Mouse (Mus musculus) CH12.LX (cell line): ENCODE results near the gene Kcng3. TPM values are rescaled to one million over a fixed set of nuclear protein-coding genes. Genes with fewer than 3 reads are reported as not detected.

ENCODE experiments used
- DNase-seq: peaks from one replicate; pipeline ENCODE4 v3.0.0-alpha.2; 2013; ENCODE audit errors: extremely low read depth
- H3K27ac ChIP-seq: 2 replicates; pipeline ENCODE4 v1.5.1; 2012; ENCODE audit warnings: low read depth, mild to moderate bottlenecking, control low read depth, moderate library complexity; ENCODE audit not compliant: insufficient read depth
- H3K27me3 ChIP-seq: replicated peaks from 2 replicates; pipeline ENCODE3; 2012; ENCODE audit warnings: inconsistent platforms
- H3K36me3 ChIP-seq, 2 experiments: replicated peaks in 1 of 2; 2 replicates each; pipeline versions ENCODE3 to v1.6.1; 2012; ENCODE audit warnings: inconsistent platforms in 1 of 2, low read length in 1 of 2, mild to moderate bottlenecking in 1 of 2, mixed read lengths in 1 of 2, moderate library complexity in 1 of 2; ENCODE audit not compliant: control insufficient read depth in 1 of 2, insufficient read depth in 1 of 2
- H3K4me1 ChIP-seq, 2 experiments: 2 replicates each; pipeline ENCODE4 v1.6.1; 2012; ENCODE audit warnings: inconsistent platforms in 1 of 2, moderate library complexity in 1 of 2; ENCODE audit not compliant: insufficient read depth in 2 of 2, control insufficient read depth in 1 of 2
- H3K4me2 ChIP-seq: 2 replicates; pipeline ENCODE4 v1.6.1; 2012; ENCODE audit warnings: low read depth, mild to moderate bottlenecking, control low read depth; ENCODE audit not compliant: poor library complexity, insufficient read depth, severe bottlenecking
- H3K4me3 ChIP-seq, 3 experiments: fragments of 150-350 bp in 1 of 3; sonication (generic) in 1 of 3; replicated peaks in 1 of 3; 2 replicates each; pipeline versions ENCODE3 to v1.5.1; 2011 to 2012; ENCODE audit warnings: low read depth in 2 of 3, low read length in 2 of 3, mild to moderate bottlenecking in 2 of 3, moderate library complexity in 2 of 3, control low read depth in 1 of 3, improper control_type of control experiment in 1 of 3, inconsistent platforms in 1 of 3, mixed read lengths in 1 of 3; ENCODE audit not compliant: poor library complexity in 1 of 3
- H3K79me2 ChIP-seq: replicated peaks from 2 replicates; pipeline ENCODE4 v1.6.1; 2012; ENCODE audit warnings: mild to moderate bottlenecking, moderate library complexity; ENCODE audit not compliant: control insufficient read depth, poor library complexity, insufficient read depth, severe bottlenecking; ENCODE audit errors: extremely low read depth
- H3K9ac ChIP-seq: 2 replicates; pipeline ENCODE4 v1.6.1; 2012; ENCODE audit warnings: low read depth, mild to moderate bottlenecking, control low read depth, moderate library complexity; ENCODE audit not compliant: insufficient read depth
- H3K9me3 ChIP-seq: replicated peaks from 2 replicates; pipeline ENCODE3; 2012; ENCODE audit warnings: low read length, inconsistent platforms, mixed read lengths
- BHLHE40 ChIP-seq: IDR thresholded peaks from 2 replicates; pipeline ENCODE4 v1.6.1; 2011; ENCODE audit warnings: mild to moderate bottlenecking, low read depth, low read length, improper control_type of control experiment
- CHD1 ChIP-seq: IDR thresholded peaks from 2 replicates; pipeline ENCODE4 v1.6.1; 2012; ENCODE audit warnings: low read depth, low read length, improper control_type of control experiment, inconsistent platforms
- CHD2 ChIP-seq: IDR thresholded peaks from 2 replicates; pipeline ENCODE4 v1.6.1; 2011; ENCODE audit warnings: low read length, improper control_type of control experiment
- CTCF ChIP-seq, 2 experiments: IDR thresholded peaks in 1 of 2; conservative IDR thresholded peaks in 1 of 2; 2 replicates each; pipeline ENCODE4 v1.5.1; 2011 to 2012; ENCODE audit warnings: low read depth in 2 of 2, low read length in 2 of 2, improper control_type of control experiment in 1 of 2, inconsistent platforms in 1 of 2, mild to moderate bottlenecking in 1 of 2, moderate library complexity in 1 of 2
- E2F4 ChIP-seq: IDR thresholded peaks from 2 replicates; pipeline ENCODE4 v1.6.1; 2011; ENCODE audit warnings: low read depth, low read length, improper control_type of control experiment; ENCODE audit not compliant: insufficient replicate concordance
- ELF1 ChIP-seq: IDR thresholded peaks from 2 replicates; pipeline ENCODE4 v1.6.1; 2014; ENCODE audit warnings: low read depth, mild to moderate bottlenecking, inconsistent platforms, low read length, improper control_type of control experiment
- EP300 ChIP-seq: IDR thresholded peaks from 2 replicates; pipeline ENCODE4 v1.6.1; 2011; ENCODE audit warnings: low read length, improper control_type of control experiment
- ETS1 ChIP-seq: conservative IDR thresholded peaks from 2 replicates; pipeline ENCODE4 v1.6.1; 2012; ENCODE audit warnings: low read depth, mild to moderate bottlenecking, inconsistent platforms, low read length, improper control_type of control experiment, moderate library complexity
- GABPA ChIP-seq: IDR thresholded peaks from 2 replicates; pipeline ENCODE4 v1.6.1; 2012; ENCODE audit warnings: low read depth, low read length, improper control_type of control experiment, inconsistent platforms; ENCODE audit not compliant: insufficient replicate concordance
- HCFC1 ChIP-seq: IDR thresholded peaks from 2 replicates; pipeline ENCODE4 v1.6.1; 2012; ENCODE audit warnings: low read depth, mild to moderate bottlenecking, inconsistent platforms, low read length, improper control_type of control experiment
- IRF4 ChIP-seq: IDR thresholded peaks from 2 replicates; pipeline ENCODE4 v1.6.1; 2014; ENCODE audit warnings: low read depth, mild to moderate bottlenecking, inconsistent platforms, low read length, improper control_type of control experiment
- JUN ChIP-seq: IDR thresholded peaks from 2 replicates; pipeline ENCODE4 v1.6.1; 2011; ENCODE audit warnings: low read depth, mild to moderate bottlenecking, low read length, improper control_type of control experiment, moderate library complexity; ENCODE audit not compliant: insufficient read depth
- JUND ChIP-seq: conservative IDR thresholded peaks from 2 replicates; pipeline ENCODE4 v1.6.1; 2011; ENCODE audit warnings: low read depth, low read length, improper control_type of control experiment
- KAT2A ChIP-seq: IDR thresholded peaks from 2 replicates; pipeline ENCODE4 v1.6.1; 2012; ENCODE audit warnings: low read length, improper control_type of control experiment, inconsistent platforms; ENCODE audit not compliant: insufficient replicate concordance
- MAFK ChIP-seq: IDR thresholded peaks from 2 replicates; pipeline ENCODE4 v1.6.1; 2011; ENCODE audit warnings: low read length, improper control_type of control experiment; ENCODE audit not compliant: insufficient replicate concordance
- MAX ChIP-seq: IDR thresholded peaks from 2 replicates; pipeline ENCODE4 v1.6.1; 2011; ENCODE audit warnings: low read length, improper control_type of control experiment
- MAZ ChIP-seq: IDR thresholded peaks from 2 replicates; pipeline ENCODE4 v1.6.1; 2012; ENCODE audit warnings: low read depth, mild to moderate bottlenecking, inconsistent platforms, low read length, improper control_type of control experiment, moderate library complexity
- MEF2A ChIP-seq: IDR thresholded peaks from 2 replicates; pipeline ENCODE4 v1.6.1; 2014; ENCODE audit warnings: low read depth, mild to moderate bottlenecking, inconsistent platforms, low read length, improper control_type of control experiment, borderline replicate concordance
- MXI1 ChIP-seq: IDR thresholded peaks from 2 replicates; pipeline ENCODE4 v1.6.1; 2011; ENCODE audit warnings: mild to moderate bottlenecking, low read depth, low read length, improper control_type of control experiment
- MYC ChIP-seq: IDR thresholded peaks from 2 replicates; pipeline ENCODE4 v1.6.1; 2011; ENCODE audit warnings: low read depth, mild to moderate bottlenecking, improper control_type of control experiment, low read length
- NELFE ChIP-seq: IDR thresholded peaks from 2 replicates; pipeline ENCODE4 v1.6.1; 2011; ENCODE audit warnings: low read depth, low read length, improper control_type of control experiment
- PAX5 ChIP-seq: IDR thresholded peaks from 2 replicates; pipeline ENCODE4 v1.6.1; 2012; ENCODE audit warnings: low read length, inconsistent platforms, mixed read lengths
- POLR2A ChIP-seq: IDR thresholded peaks from 2 replicates; pipeline ENCODE4 v1.6.1; 2011; ENCODE audit warnings: low read depth, mild to moderate bottlenecking, improper control_type of control experiment, low read length
- POLR2AphosphoS2 ChIP-seq: IDR thresholded peaks from 2 replicates; pipeline ENCODE4 v1.6.1; 2011; ENCODE audit warnings: low read depth, low read length, improper control_type of control experiment
- RAD21 ChIP-seq: IDR thresholded peaks from 2 replicates; pipeline ENCODE4 v1.6.1; 2011; ENCODE audit warnings: low read depth, mild to moderate bottlenecking, low read length, improper control_type of control experiment, moderate library complexity
- RCOR1 ChIP-seq: conservative IDR thresholded peaks from 2 replicates; pipeline ENCODE4 v1.6.1; 2012; ENCODE audit warnings: low read depth, mild to moderate bottlenecking, inconsistent platforms, low read length, improper control_type of control experiment
- SIN3A ChIP-seq: IDR thresholded peaks from 2 replicates; pipeline ENCODE4 v1.6.1; 2012; ENCODE audit warnings: low read length, improper control_type of control experiment, inconsistent platforms
- SMC3 ChIP-seq: IDR thresholded peaks from 2 replicates; pipeline ENCODE4 v1.6.1; 2011; ENCODE audit warnings: low read depth, low read length, improper control_type of control experiment
- TBP ChIP-seq: conservative IDR thresholded peaks from 2 replicates; pipeline ENCODE4 v1.6.1; 2011; ENCODE audit warnings: low read depth, low read length, improper control_type of control experiment
- TCF12 ChIP-seq: IDR thresholded peaks from 2 replicates; pipeline ENCODE4 v1.6.1; 2014; ENCODE audit warnings: low read depth, mild to moderate bottlenecking, inconsistent platforms, low read length, improper control_type of control experiment
- UBTF ChIP-seq: IDR thresholded peaks from 2 replicates; pipeline ENCODE4 v1.6.1; 2012; ENCODE audit warnings: low read depth, mild to moderate bottlenecking, inconsistent platforms, low read length, improper control_type of control experiment, moderate library complexity
- USF1 ChIP-seq: IDR thresholded peaks from 2 replicates; pipeline ENCODE4 v1.6.1; 2014; ENCODE audit warnings: low read depth, mild to moderate bottlenecking, inconsistent platforms, low read length, improper control_type of control experiment
- USF2 ChIP-seq: conservative IDR thresholded peaks from 2 replicates; pipeline ENCODE4 v1.6.1; 2011; ENCODE audit warnings: low read depth, low read length, improper control_type of control experiment
- ZC3H11A ChIP-seq: IDR thresholded peaks from 2 replicates; pipeline ENCODE4 v1.6.1; 2012; ENCODE audit warnings: low read depth, mild to moderate bottlenecking, inconsistent platforms, low read length, improper control_type of control experiment
- ZKSCAN1 ChIP-seq: IDR thresholded peaks from 2 replicates; pipeline ENCODE4 v1.6.1; 2012; ENCODE audit warnings: low read depth, inconsistent platforms, low read length, improper control_type of control experiment, borderline replicate concordance
- ZMIZ1 ChIP-seq: IDR thresholded peaks from 2 replicates; pipeline ENCODE4 v1.6.1; 2012; ENCODE audit warnings: low read depth, mild to moderate bottlenecking, inconsistent platforms, low read length, improper control_type of control experiment
- ZNF384 ChIP-seq: IDR thresholded peaks from 2 replicates; pipeline ENCODE4 v1.6.1; 2012; ENCODE audit warnings: low read depth, low read length, improper control_type of control experiment, inconsistent platforms
- dilution Hi-C: fragments of 300-500 bp; cut with MboI; formaldehyde crosslinking; loops from 2 replicates; pipeline ENCODE4 v1.14.3; 2020; ENCODE audit warnings: low sequenced_read_pairs; ENCODE audit not compliant: extremely low pct_unique_long_range_greater_than_20kb, extremely low pct_ligation_motif_present
- in situ Hi-C: fragments of 300-500 bp; cut with MboI; formaldehyde crosslinking; loops from 3 replicates; pipeline ENCODE4 v1.14.3; 2019; ENCODE audit warnings: low sequenced_read_pairs, low pct_ligation_motif_present, low pct_unique_long_range_greater_than_20kb, mixed read lengths
- polyA plus RNA-seq: library from polyadenylated mRNA; unstranded; fragments of >175 nt; gene quantifications from 2 replicates; pipeline ENCODE4 v1.2.1, GENCODE M21; 2012; ENCODE audit warnings: low read depth; ENCODE audit not compliant: insufficient read length
- total RNA-seq, 2 experiments: library from RNA; depleted of rRNA; stranded (reverse); fragments of 300-350 nt in 1 of 2; fragments of >200 nt in 1 of 2; gene quantifications; 2 replicates each; pipeline ENCODE4 v1.2.3; 2012 to 2014

Gene Kcng3
- total and polyA plus RNA-seq, 3 experiments = not detected

- Histone ChIP-seq H3K4me1 (peaks cover 3 to 25% of the 10 kb centered on the region in 2 experiments), H3K4me2 (peak overlapping the region; percentile 98), H3K79me2 (no peaks in the 10 kb centered on the region), H3K27me3 (no peaks in the 10 kb centered on the region), H3K27ac (peak overlapping the region; percentile 48; the same call in 1 of the 2 replicates), H3K4me3 (peak overlapping the region; percentile 44 to 58 (median 53)), H3K36me3 (no peaks in the 10 kb centered on the region), H3K9me3 (no peaks in the 10 kb centered on the region), H3K9ac (peak overlapping the region; percentile 88)
- in situ Hi-C loops (no loop called here), dilution Hi-C loops (no loop called here)
- DNase-seq = peak; percentile 96
- TF ChIP-seq POLR2AphosphoS2 (no peak), CHD2 (no peak), MAZ (peak; percentile 24; the same call in 1 of the 2 replicates), IRF4 (peak; percentile 80), MAFK (peak; percentile 45; the same call in 1 of the 2 replicates), GABPA (no peak), CHD1 (no peak; the same call in 1 of the 2 replicates), USF2 (no peak), MAX (no peak; the same call in 1 of the 2 replicates), TCF12 (peak; percentile 82), HCFC1 (no peak), USF1 (no peak), POLR2A (peak; percentile 28; the same call in 1 of the 2 replicates), ZC3H11A (no peak), NELFE (no peak), JUND (no peak), SIN3A (peak; percentile 80; the same call in 1 of the 2 replicates), KAT2A (0 out of 2 replicates have a peak, but pooled peaks have one; percentile 45), TBP (0 out of 2 replicates have a peak, but pooled peaks have one; percentile 37), BHLHE40 (peak; percentile 39), RAD21 (no peak; the same call in 1 of the 2 replicates), CTCF (conservative IDR thresholded peaks at IDR 0.05 in 1 of 2, IDR thresholded peaks at IDR 0.05 in 1 of 2; ENCODE audit: low read depth in 2 of 2, low read length in 2 of 2) (no peak), ZNF384 (no peak), ZKSCAN1 (no peak), ZMIZ1 (peak; percentile 51; the same call in 1 of the 2 replicates), E2F4 (no peak), EP300 (peak; percentile 89), MXI1 (no peak), ELF1 (no peak), MEF2A (peak; percentile 69; the same call in 1 of the 2 replicates), UBTF (no peak), RCOR1 (peak; percentile 65; the same call in 1 of the 2 replicates), ETS1 (peak; percentile 84), JUN (no peak), SMC3 (no peak), MYC (no peak), PAX5 (no peak)
Observed at GRCm38 (mm10) chr17:83545756-83546742, 85.6 kb downstream of the Kcng3 start.
